Mouse (Mus musculus) lung, embryonic 15.5 days (tissue): ENCODE measurements at regions not wholly inside any gene's neighbourhood (a gene's known extent, or its start where the extent isn't known, plus 50 kb on each side); places are given as distances from the start of the nearest gene placed in this dataset.

Experiments
- ATAC-seq: fragments of 200-750 bp; cut with Nextera tagmentation; 2 replicates; pipeline ENCODE4 v1.8.0; 2017; ENCODE audit warnings: moderate number of reproducible peaks, borderline replicate concordance; ENCODE audit not compliant: low FRiP score, low TSS enrichment; ENCODE audit errors: extremely low read depth
- H3K27ac ChIP-seq: fragments of 300-500 bp; sonication (generic); 2 replicates; pipeline ENCODE4 v1.5.1; 2015; ENCODE audit warnings: moderate library complexity, mild to moderate bottlenecking, inconsistent platforms
- H3K27me3 ChIP-seq: fragments of 300-500 bp; sonication (generic); 2 replicates; pipeline ENCODE4 v1.6.1; 2015; ENCODE audit warnings: inconsistent platforms
- H3K36me3 ChIP-seq: fragments of 300-500 bp; sonication (generic); 2 replicates; pipeline ENCODE4 v1.6.1; 2015; ENCODE audit warnings: inconsistent platforms
- H3K4me1 ChIP-seq: fragments of 300-500 bp; sonication (generic); 2 replicates; pipeline ENCODE4 v1.6.1; 2015; ENCODE audit warnings: inconsistent platforms
- H3K4me2 ChIP-seq: fragments of 300-500 bp; sonication (generic); 2 replicates; pipeline ENCODE4 v1.6.1; 2015; ENCODE audit warnings: inconsistent platforms, mild to moderate bottlenecking, moderate library complexity
- H3K4me3 ChIP-seq: fragments of 300-500 bp; sonication (generic); 2 replicates; pipeline ENCODE4 v1.5.1; 2015; ENCODE audit warnings: mild to moderate bottlenecking, inconsistent platforms
- H3K9ac ChIP-seq: fragments of 300-500 bp; sonication (generic); 2 replicates; pipeline ENCODE4 v1.6.1; 2015; ENCODE audit warnings: inconsistent platforms
- H3K9me3 ChIP-seq: fragments of 300-500 bp; sonication (generic); 2 replicates; pipeline ENCODE4 v1.6.1; 2016; ENCODE audit warnings: inconsistent platforms
- WGBS: fragments of 180-500 bp; shearing (Covaris S2); methylation state at CpG from one replicate; pipeline ENCODE4 v1.1.7; 2015; 5-methylcytosine and 5-hydroxymethylcytosine counted together

- WGBS, result 68% methylated on average over 14 of the region's 14 CpGs
- Histone ChIP-seq H3K9me3 (no peaks in the 10 kb centered on the region), H3K4me2 (peak overlapping the region; percentile 7; the same call in 1 of the 2 replicates), H3K9ac (no peak overlapping the region), H3K27me3 (no peaks in the 10 kb centered on the region), H3K4me1 (0 out of 2 replicates have a peak, but pooled peaks cover 3% of the 10 kb centered on the region), H3K36me3 (peaks cover 18% of the 10 kb centered on the region), H3K27ac (no peak overlapping the region), H3K4me3 (no peak overlapping the region)
- no peak for ATAC-seq
These were observed 50.3 kb upstream of the Hunk start for GRCm38 (mm10) chr16:90335499-90335898.

- Histone ChIP-seq H3K27ac (no peak overlapping the region), H3K27me3 (no peaks in the 10 kb centered on the region), H3K9ac (no peak overlapping the region), H3K36me3 (peaks cover 7% of the 10 kb centered on the region; the same call in 1 of the 2 replicates), H3K4me3 (no peak overlapping the region), H3K4me1 (0 out of 2 replicates have a peak, but pooled peaks cover 3% of the 10 kb centered on the region), H3K4me2 (no peak overlapping the region), H3K9me3 (no peaks in the 10 kb centered on the region)
- no peak for ATAC-seq
- 52% methylated on average over 22 of the region's 22 CpGs for WGBS
These were observed 49.8 kb upstream of the Scaf4 start for GRCm38 (mm10) chr16:90333876-90334825.
